Mouse (Mus musculus) heart, postnatal 0 days (tissue): Measurements from ENCODE around the gene Fat3.

Experiments used
- CTCF ChIP-seq: IDR thresholded peaks from 2 replicates; pipeline ENCODE4 v1.5.1; 2016; ENCODE audit warnings: antibody characterized with exemption, control low read depth, low read depth
- EP300 ChIP-seq: IDR thresholded peaks from 2 replicates; pipeline ENCODE4 v1.6.1; 2016; ENCODE audit warnings: antibody characterized with exemption, low read depth

GRCm38 (mm10) chr9:16159366-16159765 lies 341.7 kb downstream of the Fat3 start:
- TF ChIP-seq CTCF (no peak), EP300 (no peak)
